ENCODE assay signal across 15 mouse cellular contexts in the genomic region with DNA sequence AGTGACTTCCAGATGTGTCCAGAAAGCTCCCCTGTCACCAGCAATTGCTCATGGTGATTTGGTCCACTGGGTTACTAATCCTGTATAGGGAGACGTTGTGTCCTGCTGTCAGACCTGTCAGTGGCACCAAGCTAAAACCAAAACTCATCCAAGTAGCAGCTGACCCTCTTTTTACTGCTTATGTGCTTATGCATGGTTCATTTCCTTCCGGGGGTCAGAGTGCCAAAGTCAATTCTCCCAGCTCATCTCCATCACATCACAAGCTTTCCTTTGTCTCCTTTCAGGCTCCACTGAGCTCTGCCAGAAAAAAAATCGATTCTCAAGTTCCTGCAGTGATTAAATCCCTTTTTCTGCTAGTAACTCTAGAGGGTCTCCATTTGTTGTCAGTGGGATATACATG.
A peak's percentile ranks its signal among the peaks of the same experiment; 100 is the strongest.
DNase-seq lines count a peak whose midpoint lies in the region; ATAC-seq and TF ChIP-seq lines count a peak whose summit lies in the region.
"Had no signal": no experiment of that assay in that cellular context is flagged by ENCODE, and none has a peak within 500 bp of the region (broad histone marks: within the 10 kb centered on the region; RNA-seq: fewer than 3 reads in every experiment).

No protein-coding gene starts in this region.

- peak; percentile 5 to 20 for DNase-seq in kidney, postnatal 4 days
- DNase-seq in kidney, postnatal 25 days, result no peak
- peak; percentile 68 for DNase-seq in embryo, embryonic 11 days
- DNase-seq in embryonic facial prominence, embryonic 14.5 days (ENCODE audit: low spot score), result peak; percentile 41
- DNase-seq in midbrain, postnatal 0 days (ENCODE audit: low spot score), result peak; percentile 28
- DNase-seq in liver, embryonic 11.5 days (ENCODE audit: low spot score), result no peak
- DNase-seq in ovary, adult 18-20 months (ENCODE audit: low spot score), result no peak
- DNase-seq: cerebellum, postnatal 25 days; liver; lung, postnatal 10 days; right cerebral cortex, postnatal 25 days; thymus, adult 18-20 months had no signal

- H3K9ac ChIP-seq in embryonic facial prominence, embryonic 14.5 days (ENCODE audit: low read depth, low read length), result no peak overlapping the region
- H3K9ac ChIP-seq in midbrain, postnatal 0 days (replicated peaks; ENCODE audit: low read length, poor library complexity, severe bottlenecking), result no peak overlapping the region
- no peak overlapping the region for H3K9ac ChIP-seq in liver, embryonic 11.5 days (ENCODE audit: low read depth, low read length)

- no peak overlapping the region for H3K4me3 ChIP-seq in embryonic facial prominence, embryonic 14.5 days (ENCODE audit: low read depth, low read length)
- no peak overlapping the region for H3K4me3 ChIP-seq in midbrain, postnatal 0 days (ENCODE audit: low read depth, low read length)
- H3K4me3 ChIP-seq in liver, embryonic 11.5 days (ENCODE audit: low read depth, low read length), result no peak overlapping the region
- H3K4me3 ChIP-seq: erythroblast, embryonic 14.5 days; left cerebral cortex, adult 2 months had no signal

- ATAC-seq in embryonic facial prominence, embryonic 14.5 days (ENCODE audit: low read depth), result peak; percentile 44; the same call in 1 of the 2 replicates
- no peak for ATAC-seq in midbrain, postnatal 0 days (ENCODE audit: low FRiP score)
- no peak for ATAC-seq in liver, embryonic 11.5 days (replicated peaks; ENCODE audit: low FRiP score)
- ATAC-seq: forebrain, embryonic 16.5 days had no signal

- no peaks in the 10 kb centered on the region for H3K9me3 ChIP-seq in embryonic facial prominence, embryonic 14.5 days (ENCODE audit: control insufficient read depth, low read length)
- H3K9me3 ChIP-seq in midbrain, postnatal 0 days (ENCODE audit: low read length), result no peaks in the 10 kb centered on the region
- no peaks in the 10 kb centered on the region for H3K9me3 ChIP-seq in liver, embryonic 11.5 days (ENCODE audit: control insufficient read depth, low read length)

- 0 out of 2 replicates have a peak, but pooled peaks cover 5% of the 10 kb centered on the region for H3K4me1 ChIP-seq in embryonic facial prominence, embryonic 14.5 days (ENCODE audit: control insufficient read depth, insufficient read depth, low read length)
- no peaks in the 10 kb centered on the region for H3K4me1 ChIP-seq in midbrain, postnatal 0 days (ENCODE audit: insufficient read depth, low read length)
- no peaks in the 10 kb centered on the region for H3K4me1 ChIP-seq in liver, embryonic 11.5 days (replicated peaks; ENCODE audit: control insufficient read depth, insufficient read depth, low read length)

- no peak for TF ChIP-seq CTCF in midbrain, postnatal 0 days (IDR thresholded peaks at IDR 0.05)

- no peaks in the 10 kb centered on the region for H3K36me3 ChIP-seq in embryonic facial prominence, embryonic 14.5 days (ENCODE audit: control insufficient read depth, insufficient read depth, low read length)
- H3K36me3 ChIP-seq in midbrain, postnatal 0 days (ENCODE audit: insufficient read depth, low read length), result no peaks in the 10 kb centered on the region
- H3K36me3 ChIP-seq in liver, embryonic 11.5 days (ENCODE audit: control insufficient read depth, insufficient read depth, low read length), result no peaks in the 10 kb centered on the region

- 8% methylated on average over 3 of the region's 3 CpGs for WGBS in embryonic facial prominence, embryonic 14.5 days
- WGBS in midbrain, postnatal 0 days, result 3% methylated on average over 3 of the region's 3 CpGs
- WGBS in liver, embryonic 11.5 days, result 53% methylated on average over 3 of the region's 3 CpGs

- no peak overlapping the region; the same call in 1 of the 2 replicates for H3K27ac ChIP-seq in embryonic facial prominence, embryonic 14.5 days (replicated peaks; ENCODE audit: low read depth, low read length)
- no peak overlapping the region for H3K27ac ChIP-seq in midbrain, postnatal 0 days (ENCODE audit: low read depth, low read length)
- H3K27ac ChIP-seq in liver, embryonic 11.5 days (ENCODE audit: low read depth, low read length), result no peak overlapping the region
- H3K27ac ChIP-seq: left cerebral cortex, adult 2 months had no signal

- no peak overlapping the region for H3K4me2 ChIP-seq in embryonic facial prominence, embryonic 14.5 days (ENCODE audit: low read depth, low read length)
- H3K4me2 ChIP-seq in midbrain, postnatal 0 days (ENCODE audit: low read depth, low read length, poor library complexity, severe bottlenecking), result no peak overlapping the region
- H3K4me2 ChIP-seq in liver, embryonic 11.5 days, result no peak overlapping the region

- H3K27me3 ChIP-seq in embryonic facial prominence, embryonic 14.5 days (replicated peaks; ENCODE audit: control insufficient read depth, insufficient read depth, low read length), result no peaks in the 10 kb centered on the region
- H3K27me3 ChIP-seq in midbrain, postnatal 0 days (ENCODE audit: insufficient read depth, low read length), result no peaks in the 10 kb centered on the region
- H3K27me3 ChIP-seq in liver, embryonic 11.5 days (replicated peaks; ENCODE audit: control insufficient read depth, insufficient read depth, low read length), result no peaks in the 10 kb centered on the region

Comparison
In these comparisons a context has a peak if more than half of its experiments do, and no peak if none do; other contexts are left out.
1. DNase-seq: peak in kidney, postnatal 4 days (2 of 2), embryo, embryonic 11 days (single experiment), embryonic facial prominence, embryonic 14.5 days (single experiment) and midbrain, postnatal 0 days (single experiment); none in kidney, postnatal 25 days (0 of 2), liver, embryonic 11.5 days (single experiment) and ovary, adult 18-20 months (single experiment).